Mouse (Mus musculus): Measurements from ENCODE around the gene Pdia2. TPM values are rescaled to one million over a fixed set of nuclear protein-coding genes. Genes with fewer than 3 reads are reported as not detected.
"Not testable (repeated sequence)": the region's sequence is repeated elsewhere in the genome, so short reads cannot be mapped to it uniquely, and the experiment has no call there.

Gene Pdia2
- polyA plus RNA-seq, 1 experiment from 2014 or later: 16.3 TPM

DNA sequence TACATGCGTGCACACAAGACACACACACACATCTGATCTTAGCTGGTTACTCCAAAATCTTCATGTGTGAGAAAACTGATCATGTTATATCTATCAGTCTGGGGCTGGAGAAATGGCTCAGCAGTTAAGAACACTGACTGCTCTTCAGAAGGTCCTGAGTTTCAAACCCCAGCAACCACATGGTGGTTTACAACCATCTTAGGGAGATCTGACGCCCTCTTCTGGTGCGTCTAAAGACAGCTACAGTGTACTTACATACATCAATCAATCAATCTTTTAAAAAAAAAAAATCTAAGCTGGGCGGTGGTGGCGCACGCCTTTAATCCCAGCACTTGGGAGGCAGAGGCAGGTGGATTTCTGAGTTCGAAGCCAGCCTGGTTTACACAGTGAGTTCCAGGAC lies 7.4 kb downstream of the Pdia2 start:
- WGBS: 83% methylated on average over 7 of the region's 7 CpGs
- not testable (repeated sequence) for H3K27ac ChIP-seq (ENCODE audit: low read depth, low read length); H3K9me3 ChIP-seq (ENCODE audit: control insufficient read depth); H3K4me2 ChIP-seq (replicated peaks; ENCODE audit: low read depth); H3K4me1 ChIP-seq (replicated peaks; ENCODE audit: control insufficient read depth, insufficient read depth, low read length); H3K27me3 ChIP-seq (replicated peaks; ENCODE audit: control insufficient read depth, insufficient read depth, low read length); H3K4me3 ChIP-seq (ENCODE audit: low read depth, low read length); H3K9ac ChIP-seq (ENCODE audit: low read depth, low read length); ATAC-seq
- peaks cover 92% of the 10 kb centered on the region for H3K36me3 ChIP-seq (ENCODE audit: control insufficient read depth, insufficient read depth)
- TF ChIP-seq CTCF (IDR thresholded peaks at IDR 0.05; ENCODE audit: low read depth): peak; percentile 19

DNA sequence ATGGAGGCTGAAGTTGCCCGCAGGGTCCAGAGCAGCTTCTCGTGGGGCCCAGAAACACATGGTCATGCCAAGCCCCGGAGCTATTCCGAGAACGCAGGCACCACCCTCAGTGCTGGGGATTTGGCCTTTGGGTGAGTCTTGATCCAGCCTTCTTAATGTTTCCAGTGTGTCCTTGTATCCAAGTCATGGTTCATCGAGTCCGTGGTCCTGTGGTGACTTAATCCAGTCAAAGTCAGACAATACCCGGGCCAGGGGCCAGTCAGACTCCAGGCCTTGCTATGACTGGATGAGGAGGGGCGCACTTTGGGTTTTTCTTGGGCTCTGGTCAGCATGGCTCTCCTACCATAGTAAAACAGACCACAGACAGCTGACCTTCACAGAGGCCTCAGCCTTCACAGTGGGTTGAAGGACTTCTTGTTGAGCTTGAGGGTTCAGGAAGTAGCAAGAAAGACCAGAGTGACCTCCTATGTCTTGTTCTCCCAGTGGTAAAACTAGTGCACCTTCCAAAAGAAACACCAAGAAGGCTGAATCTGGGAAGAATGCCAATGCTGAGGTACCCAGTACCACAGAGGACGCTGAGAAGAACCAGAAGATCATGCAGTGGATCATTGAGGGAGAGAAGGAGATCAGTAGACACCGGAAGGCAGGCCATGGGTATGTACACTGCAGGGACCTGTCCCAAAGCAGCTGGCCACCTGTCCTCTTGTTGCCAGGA lies 10.6 kb downstream of the Pdia2 start:
- TF ChIP-seq CTCF (IDR thresholded peaks at IDR 0.05; ENCODE audit: low read depth): no peak
- 94% methylated on average over 11 of the region's 11 CpGs for WGBS
- no peaks in the 10 kb centered on the region for H3K27me3 ChIP-seq (replicated peaks; ENCODE audit: control insufficient read depth, insufficient read depth, low read length)
- H3K27ac ChIP-seq (ENCODE audit: low read depth, low read length): no peak overlapping the region
- no peak overlapping the region for H3K4me3 ChIP-seq (ENCODE audit: low read depth, low read length)
- H3K9ac ChIP-seq (ENCODE audit: low read depth, low read length): no peak overlapping the region
- no peak overlapping the region for H3K4me2 ChIP-seq (replicated peaks; ENCODE audit: low read depth)
- no peak for ATAC-seq
- H3K36me3 ChIP-seq (ENCODE audit: control insufficient read depth, insufficient read depth): peaks cover 89% of the 10 kb centered on the region
- H3K4me1 ChIP-seq (replicated peaks; ENCODE audit: control insufficient read depth, insufficient read depth, low read length): no peaks in the 10 kb centered on the region
- no peaks in the 10 kb centered on the region for H3K9me3 ChIP-seq (ENCODE audit: control insufficient read depth)

DNA sequence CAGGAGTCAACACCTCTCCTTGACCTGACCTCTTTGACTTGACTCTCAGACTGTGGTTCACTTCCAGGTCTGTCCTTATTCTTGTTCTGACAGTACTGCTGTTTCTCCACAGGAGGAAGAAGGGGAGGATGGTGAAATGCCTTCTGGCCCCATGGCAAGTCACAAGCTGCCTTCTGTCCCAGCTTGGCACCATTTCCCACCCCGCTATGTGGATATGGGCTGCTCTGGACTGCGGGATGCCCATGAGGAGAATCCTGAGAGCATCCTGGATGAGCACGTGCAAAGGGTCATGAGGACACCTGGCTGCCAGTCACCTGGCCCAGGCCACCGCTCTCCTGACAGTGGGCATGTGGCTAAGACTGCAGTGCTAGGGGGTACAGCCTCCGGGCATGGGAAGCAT lies 11.3 kb downstream of the Pdia2 start:
- no peak for TF ChIP-seq CTCF (IDR thresholded peaks at IDR 0.05; ENCODE audit: low read depth)
- H3K27ac ChIP-seq (ENCODE audit: low read depth, low read length): no peak overlapping the region; the same call in 1 of the 2 replicates
- ATAC-seq: no peak
- H3K4me2 ChIP-seq (replicated peaks; ENCODE audit: low read depth): no peak overlapping the region
- peaks cover 89% of the 10 kb centered on the region for H3K36me3 ChIP-seq (ENCODE audit: control insufficient read depth, insufficient read depth)
- H3K4me3 ChIP-seq (ENCODE audit: low read depth, low read length): no peak overlapping the region
- WGBS: 98% methylated on average over 5 of the region's 5 CpGs
- no peak overlapping the region for H3K9ac ChIP-seq (ENCODE audit: low read depth, low read length)
- H3K27me3 ChIP-seq (replicated peaks; ENCODE audit: control insufficient read depth, insufficient read depth, low read length): no peaks in the 10 kb centered on the region
- no peaks in the 10 kb centered on the region for H3K9me3 ChIP-seq (ENCODE audit: control insufficient read depth)
- H3K4me1 ChIP-seq (replicated peaks; ENCODE audit: control insufficient read depth, insufficient read depth, low read length): no peaks in the 10 kb centered on the region

DNA sequence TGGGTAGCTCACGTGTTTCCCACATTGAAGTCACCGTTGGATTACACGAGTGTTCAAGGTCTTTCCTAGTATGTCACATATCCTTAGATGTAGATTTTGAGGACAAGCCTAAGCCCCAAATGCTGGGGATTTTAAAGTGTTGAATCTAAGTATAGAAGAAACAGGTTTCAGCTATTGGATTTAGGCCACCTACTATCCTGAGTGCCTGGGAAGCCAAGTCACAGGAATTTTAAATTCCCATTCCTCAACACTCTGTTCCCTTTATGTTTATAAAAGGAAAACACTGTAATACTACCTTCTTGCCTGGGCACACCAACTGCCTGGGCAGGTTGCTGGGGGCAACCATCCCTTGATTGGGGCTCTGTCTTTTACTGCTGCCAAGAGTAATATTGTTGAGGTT lies 17.7 kb downstream of the Pdia2 start:
- H3K27ac ChIP-seq (ENCODE audit: low read depth, low read length): no peak overlapping the region
- no peak overlapping the region for H3K4me2 ChIP-seq (replicated peaks; ENCODE audit: low read depth)
- 90% methylated on average over 3 of the region's 3 CpGs for WGBS
- no peaks in the 10 kb centered on the region for H3K27me3 ChIP-seq (replicated peaks; ENCODE audit: control insufficient read depth, insufficient read depth, low read length)
- no peak for ATAC-seq
- H3K9me3 ChIP-seq (ENCODE audit: control insufficient read depth): no peaks in the 10 kb centered on the region
- TF ChIP-seq CTCF (IDR thresholded peaks at IDR 0.05; ENCODE audit: low read depth): no peak
- H3K4me1 ChIP-seq (replicated peaks; ENCODE audit: control insufficient read depth, insufficient read depth, low read length): no peaks in the 10 kb centered on the region
- no peak overlapping the region for H3K4me3 ChIP-seq (ENCODE audit: low read depth, low read length)
- no peak overlapping the region for H3K9ac ChIP-seq (ENCODE audit: low read depth, low read length)
- H3K36me3 ChIP-seq (ENCODE audit: control insufficient read depth, insufficient read depth): peaks cover 38% of the 10 kb centered on the region

DNA sequence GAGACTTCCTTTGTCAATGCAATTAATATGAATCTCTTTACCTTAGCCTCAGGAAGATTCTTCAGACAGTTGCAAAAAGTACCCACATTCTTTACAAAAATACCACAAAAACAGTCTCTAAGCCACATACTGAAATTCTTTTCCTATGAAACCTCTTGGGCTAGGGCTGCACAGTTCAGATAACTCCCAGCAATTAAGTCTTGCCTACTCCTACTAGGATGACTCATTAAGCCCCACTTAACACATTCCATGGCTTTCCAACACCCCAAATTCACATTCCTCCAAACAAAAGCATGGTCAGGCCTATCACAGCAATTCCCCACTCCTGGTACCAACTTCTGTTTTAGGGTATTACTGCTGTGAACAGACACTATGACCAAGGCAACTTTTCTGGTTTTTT lies 20.3 kb downstream of the Pdia2 start:
- Histone ChIP-seq H3K9me3 (ENCODE audit: control insufficient read depth) (no peaks in the 10 kb centered on the region), H3K27ac (ENCODE audit: low read depth, low read length) (no peak overlapping the region), H3K4me3 (ENCODE audit: low read depth, low read length) (no peak overlapping the region), H3K4me2 (replicated peaks; ENCODE audit: low read depth) (no peak overlapping the region), H3K4me1 (replicated peaks; ENCODE audit: control insufficient read depth, insufficient read depth, low read length) (no peaks in the 10 kb centered on the region), H3K9ac (ENCODE audit: low read depth, low read length) (no peak overlapping the region), H3K36me3 (ENCODE audit: control insufficient read depth, insufficient read depth) (peaks cover 33% of the 10 kb centered on the region), H3K27me3 (replicated peaks; ENCODE audit: control insufficient read depth, insufficient read depth, low read length) (no peaks in the 10 kb centered on the region)
- ATAC-seq: no peak
- no peak for TF ChIP-seq CTCF (IDR thresholded peaks at IDR 0.05; ENCODE audit: low read depth)

- H3K27ac ChIP-seq (ENCODE audit: low read depth, low read length); H3K4me2 ChIP-seq (replicated peaks; ENCODE audit: low read depth); H3K4me3 ChIP-seq (ENCODE audit: low read depth, low read length); H3K9me3 ChIP-seq (ENCODE audit: control insufficient read depth); ATAC-seq; H3K9ac ChIP-seq (ENCODE audit: low read depth, low read length); H3K4me1 ChIP-seq (replicated peaks; ENCODE audit: control insufficient read depth, insufficient read depth, low read length); H3K27me3 ChIP-seq (replicated peaks; ENCODE audit: control insufficient read depth, insufficient read depth, low read length): not testable (repeated sequence)
- TF ChIP-seq CTCF (IDR thresholded peaks at IDR 0.05; ENCODE audit: low read depth): peak; percentile 36
- peaks cover 20% of the 10 kb centered on the region for H3K36me3 ChIP-seq (ENCODE audit: control insufficient read depth, insufficient read depth)
- 82% methylated on average over 2 of the region's 2 CpGs for WGBS
These were observed 23.6 kb downstream of the Pdia2 start for GRCm38 (mm10) chr17:26175248-26175647.

All from intestine, postnatal 0 days (tissue).